Mouse (Mus musculus): ENCODE results near the gene Plcg1. TPM values are rescaled to one million over a fixed set of nuclear protein-coding genes. Genes with fewer than 3 reads are reported as not detected.

Plcg1 gene
- 40.2 and 48.7 TPM in 2 replicates for polyA plus RNA-seq (2014; fragmentation: Nextera tagmentation; extraction: Ambion mirVana)

DNA sequence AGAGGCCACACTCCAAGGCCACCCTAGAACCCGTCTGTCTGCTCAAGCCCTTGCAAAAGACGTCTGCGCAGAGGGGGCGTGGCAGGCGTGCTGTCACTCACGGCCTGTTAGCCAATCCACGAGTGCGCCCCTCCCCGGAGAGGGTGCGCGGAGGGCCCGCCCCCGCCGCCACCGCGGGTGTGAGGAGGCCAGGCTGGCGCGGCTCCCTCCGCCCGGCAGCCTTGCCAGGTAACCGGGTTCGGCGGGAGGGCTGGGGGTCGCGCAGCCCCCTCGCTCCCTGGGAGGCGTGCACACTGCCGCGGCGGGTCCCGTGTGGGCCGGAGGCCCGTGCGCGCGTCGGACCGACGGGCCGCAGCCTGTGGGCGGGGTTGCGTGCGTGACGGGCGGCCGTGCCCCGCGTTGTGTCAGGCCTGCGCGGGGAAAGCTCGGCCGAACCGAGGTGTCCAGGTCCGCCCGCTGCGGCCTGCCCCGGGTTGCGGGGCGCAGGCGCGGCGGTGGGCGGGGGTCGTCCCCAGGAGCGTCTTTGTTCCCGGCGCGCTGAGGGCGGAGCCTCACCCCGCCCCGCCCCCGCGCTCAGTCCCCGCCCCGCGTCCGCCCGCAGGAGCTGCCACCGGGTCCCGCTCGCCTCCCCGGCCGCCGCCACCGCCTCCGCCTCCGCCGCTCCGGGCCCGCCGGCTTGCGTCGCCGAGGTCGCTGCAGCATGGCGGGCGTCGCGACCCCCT lies at the start of gene Plcg1:
TSS of gene Plcg1 (plus strand) at position 184 of the 722 bp plus-strand sequence.
- H3K4me1 ChIP-seq (ENCODE audit: control insufficient read depth, insufficient read depth, low read length), result peaks cover 31% of the 10 kb centered on the region
- peak within 1 kb of the TSS; percentile 93 for H3K4me2 ChIP-seq (ENCODE audit: low read length)
- H3K9ac ChIP-seq (ENCODE audit: low read length), result peak within 1 kb of the TSS; percentile 100
- peak; percentile 96 for ATAC-seq
- H3K36me3 ChIP-seq (ENCODE audit: control insufficient read depth, insufficient read depth, low read length), result peaks cover 25% of the 10 kb centered on the region
- peak within 1 kb of the TSS; percentile 98 for H3K27ac ChIP-seq (ENCODE audit: low read depth, low read length)
- WGBS, result under 1% methylated on average over 64 of the region's 99 CpGs
- no peaks in the 10 kb centered on the region for H3K9me3 ChIP-seq (replicated peaks; ENCODE audit: control insufficient read depth, low read length)
- H3K4me3 ChIP-seq (ENCODE audit: low read depth, low read length), result peak within 1 kb of the TSS; percentile 88
- DNase-seq (ENCODE audit: low spot score), result peak; percentile 98
- H3K27me3 ChIP-seq (replicated peaks; ENCODE audit: control insufficient read depth, insufficient read depth, low read length), result no peaks in the 10 kb centered on the region

- H3K9me3 ChIP-seq (replicated peaks; ENCODE audit: control insufficient read depth, low read length), result no peaks in the 10 kb centered on the region
- H3K4me2 ChIP-seq (ENCODE audit: low read length), result no peak overlapping the region
- no peaks in the 10 kb centered on the region for H3K4me1 ChIP-seq (ENCODE audit: control insufficient read depth, insufficient read depth, low read length)
- DNase-seq (ENCODE audit: low spot score) (no peak), ATAC-seq (no peak)
- 55% methylated on average over 5 of the region's 5 CpGs for WGBS
- no peak overlapping the region for H3K9ac ChIP-seq (ENCODE audit: low read length)
- peaks cover 70% of the 10 kb centered on the region for H3K36me3 ChIP-seq (ENCODE audit: control insufficient read depth, insufficient read depth, low read length)
- H3K27me3 ChIP-seq (replicated peaks; ENCODE audit: control insufficient read depth, insufficient read depth, low read length), result no peaks in the 10 kb centered on the region
- H3K4me3 ChIP-seq (ENCODE audit: low read depth, low read length), result no peak overlapping the region
- H3K27ac ChIP-seq (ENCODE audit: low read depth, low read length), result no peak overlapping the region
Measured at GRCm38 (mm10) chr2:160700271-160700670, 30.8 kb upstream of the Plcg1 start.

DNA sequence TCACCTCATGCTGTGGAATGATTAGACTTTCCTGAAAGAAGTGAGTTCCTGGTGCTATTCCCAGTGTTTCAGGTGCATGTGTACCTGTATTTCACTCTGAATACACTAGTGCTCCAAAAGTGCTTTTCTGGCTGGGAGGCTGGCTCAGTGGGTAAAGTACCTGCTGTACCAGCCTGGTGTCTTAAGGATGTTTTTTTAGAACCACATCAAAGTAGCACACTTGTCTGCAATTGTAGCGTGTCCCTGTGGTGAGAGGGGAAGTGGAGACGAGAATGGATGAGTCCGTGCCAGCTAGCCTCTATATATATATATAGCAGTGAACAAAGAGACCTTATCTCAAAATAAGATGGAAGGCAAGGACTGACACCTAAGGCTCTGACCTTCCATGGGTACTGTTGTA lies 29.5 kb upstream of the Plcg1 start:
- Histone ChIP-seq H3K27ac (ENCODE audit: low read depth, low read length) (no peak overlapping the region), H3K27me3 (replicated peaks; ENCODE audit: control insufficient read depth, insufficient read depth, low read length) (no peaks in the 10 kb centered on the region), H3K4me1 (ENCODE audit: control insufficient read depth, insufficient read depth, low read length) (no peaks in the 10 kb centered on the region), H3K4me2 (ENCODE audit: low read length) (no peak overlapping the region), H3K9me3 (replicated peaks; ENCODE audit: control insufficient read depth, low read length) (no peaks in the 10 kb centered on the region), H3K9ac (ENCODE audit: low read length) (no peak overlapping the region), H3K36me3 (ENCODE audit: control insufficient read depth, insufficient read depth, low read length) (peaks cover 73% of the 10 kb centered on the region), H3K4me3 (ENCODE audit: low read depth, low read length) (no peak overlapping the region)
- no peak for DNase-seq (ENCODE audit: low spot score)
- ATAC-seq, result no peak
- 91% methylated on average over 3 of the region's 3 CpGs for WGBS

GRCm38 (mm10) chr2:160702824-160703223 lies 28.3 kb upstream of the Plcg1 start:
- Histone ChIP-seq H3K9ac (ENCODE audit: low read length) (no peak overlapping the region), H3K27me3 (replicated peaks; ENCODE audit: control insufficient read depth, insufficient read depth, low read length) (no peaks in the 10 kb centered on the region), H3K4me1 (ENCODE audit: control insufficient read depth, insufficient read depth, low read length) (no peaks in the 10 kb centered on the region), H3K36me3 (ENCODE audit: control insufficient read depth, insufficient read depth, low read length) (peaks cover 74% of the 10 kb centered on the region), H3K4me3 (ENCODE audit: low read depth, low read length) (no peak overlapping the region), H3K9me3 (replicated peaks; ENCODE audit: control insufficient read depth, low read length) (no peaks in the 10 kb centered on the region), H3K27ac (ENCODE audit: low read depth, low read length) (no peak overlapping the region), H3K4me2 (ENCODE audit: low read length) (no peak overlapping the region)
- ATAC-seq (no peak), DNase-seq (ENCODE audit: low spot score) (no peak)

DNA sequence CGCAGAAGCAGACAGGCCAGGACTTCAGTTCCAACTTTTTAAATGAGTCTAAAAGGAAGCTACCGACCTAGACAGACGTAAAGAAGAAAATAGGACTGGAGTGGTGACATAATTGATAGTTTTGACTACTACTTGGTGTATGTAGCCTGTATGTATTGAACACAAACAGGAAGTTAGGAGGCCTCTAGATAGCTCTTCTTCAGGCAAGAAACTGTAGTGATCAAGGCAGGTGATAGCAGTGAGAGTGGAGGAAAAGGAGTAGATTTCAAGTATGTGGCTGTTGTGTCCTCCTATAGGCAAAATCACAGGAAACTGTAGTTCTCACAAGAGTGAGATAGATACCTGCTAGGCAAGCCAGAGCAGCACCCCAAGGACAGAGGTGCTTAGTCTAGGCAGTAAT lies 23.4 kb upstream of the Plcg1 start:
- no peaks in the 10 kb centered on the region for H3K27me3 ChIP-seq (replicated peaks; ENCODE audit: control insufficient read depth, insufficient read depth, low read length)

GRCm38 (mm10) chr2:160715463-160716030 lies 15.6 kb upstream of the Plcg1 start:
- H3K27me3 ChIP-seq (replicated peaks; ENCODE audit: control insufficient read depth, insufficient read depth, low read length), result no peaks in the 10 kb centered on the region
- 35% methylated on average over 4 of the region's 4 CpGs for WGBS
- no peaks in the 10 kb centered on the region for H3K9me3 ChIP-seq (replicated peaks; ENCODE audit: control insufficient read depth, low read length)
- H3K4me1 ChIP-seq (ENCODE audit: control insufficient read depth, insufficient read depth, low read length), result peaks cover 3% of the 10 kb centered on the region; the same call in 1 of the 2 replicates
- no peak overlapping the region for H3K9ac ChIP-seq (ENCODE audit: low read length)
- no peak overlapping the region for H3K4me3 ChIP-seq (ENCODE audit: low read depth, low read length)
- no peak overlapping the region for H3K4me2 ChIP-seq (ENCODE audit: low read length)
- ATAC-seq, result peak; percentile 71
- peak; percentile 68 for DNase-seq (ENCODE audit: low spot score)
- H3K27ac ChIP-seq (ENCODE audit: low read depth, low read length), result peak overlapping the region; percentile 27; the same call in 1 of the 2 replicates
- peaks cover 91% of the 10 kb centered on the region for H3K36me3 ChIP-seq (ENCODE audit: control insufficient read depth, insufficient read depth, low read length)

More for the DNA sequence above, 23.4 kb upstream of the Plcg1 start:
- H3K4me3 ChIP-seq (ENCODE audit: low read depth, low read length), result no peak overlapping the region
- peaks cover 69% of the 10 kb centered on the region for H3K36me3 ChIP-seq (ENCODE audit: control insufficient read depth, insufficient read depth, low read length)
- no peak overlapping the region for H3K27ac ChIP-seq (ENCODE audit: low read depth, low read length)
- no peaks in the 10 kb centered on the region for H3K9me3 ChIP-seq (replicated peaks; ENCODE audit: control insufficient read depth, low read length)
- no peak overlapping the region for H3K4me2 ChIP-seq (ENCODE audit: low read length)
- 57% methylated on average over 3 of the region's 3 CpGs for WGBS
- no peak overlapping the region for H3K9ac ChIP-seq (ENCODE audit: low read length)
- no peaks in the 10 kb centered on the region for H3K4me1 ChIP-seq (ENCODE audit: control insufficient read depth, insufficient read depth, low read length)
- no peak for ATAC-seq
- no peak for DNase-seq (ENCODE audit: low spot score)

DNA sequence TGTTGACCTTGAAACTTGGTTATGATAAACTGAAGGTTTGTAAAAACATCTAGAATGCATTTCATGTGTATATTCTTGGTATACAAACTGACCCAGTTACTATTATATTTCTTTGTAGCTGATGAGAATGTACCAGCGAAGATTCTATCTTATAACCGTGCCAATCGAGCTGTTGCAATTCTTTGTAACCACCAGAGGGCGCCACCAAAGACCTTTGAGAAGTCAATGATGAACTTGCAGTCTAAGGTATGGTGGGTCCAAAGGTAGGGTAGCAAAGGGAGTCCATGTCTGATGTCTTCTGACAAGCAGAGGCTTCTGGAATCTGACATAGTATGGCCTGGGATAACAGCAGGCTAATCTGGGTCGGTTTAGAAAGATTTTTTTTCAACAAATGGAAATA lies 13.8 kb upstream of the Plcg1 start:
- 75% methylated on average over 5 of the region's 5 CpGs for WGBS
- no peak overlapping the region for H3K4me3 ChIP-seq (ENCODE audit: low read depth, low read length)
- no peak overlapping the region for H3K4me2 ChIP-seq (ENCODE audit: low read length)
- no peak overlapping the region for H3K9ac ChIP-seq (ENCODE audit: low read length)
- peaks cover 3% of the 10 kb centered on the region; the same call in 1 of the 2 replicates for H3K4me1 ChIP-seq (ENCODE audit: control insufficient read depth, insufficient read depth, low read length)
- ATAC-seq (no peak), DNase-seq (ENCODE audit: low spot score) (peak; percentile 70)
- peaks cover 94% of the 10 kb centered on the region for H3K36me3 ChIP-seq (ENCODE audit: control insufficient read depth, insufficient read depth, low read length)
- H3K9me3 ChIP-seq (replicated peaks; ENCODE audit: control insufficient read depth, low read length), result no peaks in the 10 kb centered on the region
- no peak overlapping the region for H3K27ac ChIP-seq (ENCODE audit: low read depth, low read length)
- no peaks in the 10 kb centered on the region for H3K27me3 ChIP-seq (replicated peaks; ENCODE audit: control insufficient read depth, insufficient read depth, low read length)

GRCm38 (mm10) chr2:160718811-160719210 lies 12.3 kb upstream of the Plcg1 start:
- H3K36me3 ChIP-seq (ENCODE audit: control insufficient read depth, insufficient read depth, low read length), result peaks cover 95% of the 10 kb centered on the region
- H3K27me3 ChIP-seq (replicated peaks; ENCODE audit: control insufficient read depth, insufficient read depth, low read length), result no peaks in the 10 kb centered on the region
- ATAC-seq (no peak), DNase-seq (ENCODE audit: low spot score) (no peak)
- no peak overlapping the region for H3K4me3 ChIP-seq (ENCODE audit: low read depth, low read length)
- WGBS, result 79% methylated on average over 3 of the region's 3 CpGs
- peaks cover 3% of the 10 kb centered on the region; the same call in 1 of the 2 replicates for H3K4me1 ChIP-seq (ENCODE audit: control insufficient read depth, insufficient read depth, low read length)
- H3K4me2 ChIP-seq (ENCODE audit: low read length), result no peak overlapping the region
- H3K9ac ChIP-seq (ENCODE audit: low read length), result no peak overlapping the region
- H3K27ac ChIP-seq (ENCODE audit: low read depth, low read length), result no peak overlapping the region
- H3K9me3 ChIP-seq (replicated peaks; ENCODE audit: control insufficient read depth, low read length), result no peaks in the 10 kb centered on the region

- no peak overlapping the region for H3K4me3 ChIP-seq (ENCODE audit: low read depth, low read length)
- peaks cover 78% of the 10 kb centered on the region for H3K36me3 ChIP-seq (ENCODE audit: control insufficient read depth, insufficient read depth, low read length)
- DNase-seq (ENCODE audit: low spot score) (no peak), ATAC-seq (no peak)
- WGBS, result 84% methylated on average over 4 of the region's 4 CpGs
- H3K4me2 ChIP-seq (ENCODE audit: low read length), result no peak overlapping the region
- no peaks in the 10 kb centered on the region for H3K9me3 ChIP-seq (replicated peaks; ENCODE audit: control insufficient read depth, low read length)
- no peak overlapping the region for H3K27ac ChIP-seq (ENCODE audit: low read depth, low read length)
- no peaks in the 10 kb centered on the region for H3K27me3 ChIP-seq (replicated peaks; ENCODE audit: control insufficient read depth, insufficient read depth, low read length)
- no peak overlapping the region for H3K9ac ChIP-seq (ENCODE audit: low read length)
- 0 out of 2 replicates have a peak, but pooled peaks cover 3% of the 10 kb centered on the region for H3K4me1 ChIP-seq (ENCODE audit: control insufficient read depth, insufficient read depth, low read length)
Measured at GRCm38 (mm10) chr2:160722714-160723113, 8.4 kb upstream of the Plcg1 start.
